Mouse (Mus musculus): Measurements from ENCODE around the gene Mtmr11.

GRCm38 (mm10) chr3:96170976-96171545, 9.3 kb downstream of the Mtmr11 start:
- TF ChIP-seq POLR2A (IDR thresholded peaks at IDR 0.05; ENCODE audit: control insufficient read depth, low read depth, low read length) (no peak), CTCF (IDR thresholded peaks at IDR 0.05; ENCODE audit: control insufficient read depth, insufficient read depth, insufficient replicate concordance, low read depth, low read length) (no peak)

All from testis, adult 2 months (tissue).